Mouse (Mus musculus) hindbrain, embryonic 16.5 days (tissue): ENCODE results near the gene Tfb1m. TPM values are rescaled to one million over a fixed set of nuclear protein-coding genes. Genes with fewer than 3 reads are reported as not detected.

Experiments used
- ATAC-seq: fragments of 200-750 bp; cut with Nextera tagmentation; 2 replicates; pipeline ENCODE4 v1.8.0; 2017; ENCODE audit warnings: moderate TSS enrichment, moderate library complexity
- H3K27ac ChIP-seq: fragments of 300-500 bp; sonication (generic); 2 replicates; pipeline ENCODE4 v1.5.1; 2014; ENCODE audit warnings: low read depth, mild to moderate bottlenecking, control low read depth, low read length, moderate library complexity
- H3K27me3 ChIP-seq: fragments of 300-500 bp; sonication (generic); replicated peaks from 2 replicates; pipeline ENCODE4 v1.6.1; 2014; ENCODE audit warnings: low read length; ENCODE audit not compliant: control insufficient read depth, insufficient read depth
- H3K36me3 ChIP-seq: fragments of 300-500 bp; sonication (generic); 2 replicates; pipeline ENCODE4 v1.6.1; 2014; ENCODE audit warnings: mild to moderate bottlenecking, low read length, moderate library complexity, mixed read lengths; ENCODE audit not compliant: control insufficient read depth, insufficient read depth
- H3K4me1 ChIP-seq: fragments of 300-500 bp; sonication (generic); 2 replicates; pipeline ENCODE4 v1.6.1; 2014; ENCODE audit warnings: low read depth, low read length; ENCODE audit not compliant: control insufficient read depth, insufficient read depth
- H3K4me2 ChIP-seq: fragments of 300-500 bp; sonication (generic); 2 replicates; pipeline ENCODE4 v1.6.1; 2014; ENCODE audit warnings: mild to moderate bottlenecking, low read length, control low read depth, moderate library complexity
- H3K4me3 ChIP-seq: fragments of 300-500 bp; sonication (generic); 2 replicates; pipeline ENCODE4 v1.5.1; 2014; ENCODE audit warnings: mild to moderate bottlenecking, low read length, control low read depth, moderate library complexity
- H3K9ac ChIP-seq: fragments of 300-500 bp; sonication (generic); 2 replicates; pipeline ENCODE4 v1.6.1; 2014; ENCODE audit warnings: low read depth, mild to moderate bottlenecking, control low read depth, low read length, moderate library complexity
- H3K9me3 ChIP-seq: fragments of 300-500 bp; sonication (generic); 2 replicates; pipeline ENCODE4 v1.6.1; 2014; ENCODE audit warnings: mild to moderate bottlenecking, low read length, moderate library complexity; ENCODE audit not compliant: control insufficient read depth
- WGBS: fragments of 180-500 bp; shearing (Covaris S2); extraction: QIAGEN DNeasy Blood & Tissue Kit; methylation state at CpG from one replicate; pipeline ENCODE4 v1.1.7; 2014; 5-methylcytosine and 5-hydroxymethylcytosine counted together
- polyA plus RNA-seq: library from polyadenylated mRNA; unstranded; fragments of >200 nt; fragmentation: Nextera tagmentation; extraction: Ambion mirVana; gene quantifications from 2 replicates; pipeline ENCODE4 v1.2.1, GENCODE M21; 2015

The Tfb1m gene
- polyA plus RNA-seq, 1 experiment from 2014 or later: 13.3 TPM

GRCm38 (mm10) chr17:3556251-3556650 is 1.3 kb downstream of the Tfb1m start:
- no peak for ATAC-seq
- WGBS: 77% methylated on average over 1 of the region's 1 CpGs
- Histone ChIP-seq H3K9me3 (no peaks in the 10 kb centered on the region), H3K4me2 (no peak overlapping the region), H3K4me3 (no peak overlapping the region), H3K36me3 (peaks cover 2% of the 10 kb centered on the region; the same call in 1 of the 2 replicates), H3K9ac (no peak overlapping the region), H3K4me1 (peaks cover 4% of the 10 kb centered on the region), H3K27me3 (no peaks in the 10 kb centered on the region), H3K27ac (no peak overlapping the region)

- no peak overlapping the region for H3K4me3 ChIP-seq
- WGBS: 57% methylated on average over 7 of the region's 7 CpGs
Observed at GRCm38 (mm10) chr17:3547725-3548124, 9.9 kb downstream of the Tfb1m start.

GRCm38 (mm10) chr17:3541033-3541432 is 16.5 kb downstream of the Tfb1m start:
- no peak overlapping the region for H3K4me2 ChIP-seq
- H3K4me1 ChIP-seq: no peaks in the 10 kb centered on the region
- H3K4me3 ChIP-seq: no peak overlapping the region
- no peak overlapping the region for H3K9ac ChIP-seq
- H3K27ac ChIP-seq: no peak overlapping the region
- WGBS: 84% methylated on average over 5 of the region's 5 CpGs
- no peaks in the 10 kb centered on the region for H3K27me3 ChIP-seq
- 0 out of 2 replicates have a peak, but pooled peaks cover 2% of the 10 kb centered on the region for H3K36me3 ChIP-seq
- no peaks in the 10 kb centered on the region for H3K9me3 ChIP-seq
- ATAC-seq: no peak

More at GRCm38 (mm10) chr17:3547725-3548124, 9.9 kb downstream of the Tfb1m start:
- Histone ChIP-seq H3K9ac (no peak overlapping the region), H3K4me1 (no peaks in the 10 kb centered on the region), H3K4me2 (no peak overlapping the region), H3K27ac (no peak overlapping the region), H3K36me3 (0 out of 2 replicates have a peak, but pooled peaks cover 2% of the 10 kb centered on the region), H3K27me3 (no peaks in the 10 kb centered on the region), H3K9me3 (no peaks in the 10 kb centered on the region)
- ATAC-seq: no peak

- 0 out of 2 replicates have a peak, but pooled peaks cover 2% of the 10 kb centered on the region for H3K36me3 ChIP-seq
- no peak overlapping the region for H3K27ac ChIP-seq
- no peaks in the 10 kb centered on the region for H3K27me3 ChIP-seq
- H3K4me3 ChIP-seq: no peak overlapping the region
- WGBS: 93% methylated on average over 2 of the region's 2 CpGs
- H3K4me2 ChIP-seq: no peak overlapping the region
- no peaks in the 10 kb centered on the region for H3K4me1 ChIP-seq
- H3K9ac ChIP-seq: no peak overlapping the region
- H3K9me3 ChIP-seq: no peaks in the 10 kb centered on the region
- ATAC-seq: no peak
Observed at GRCm38 (mm10) chr17:3540304-3540703, 17.3 kb downstream of the Tfb1m start.

- 14% methylated on average over 1 of the region's 1 CpGs for WGBS
- no peak overlapping the region for H3K4me2 ChIP-seq
Observed at GRCm38 (mm10) chr17:3533425-3533824, 24.2 kb downstream of the Tfb1m start.

GRCm38 (mm10) chr17:3532254-3532653 is 25.3 kb downstream of the Tfb1m start, which contains the start of gene Cldn20:
Gene Cldn20 (plus strand): TSS chr17:3532554.
- WGBS: 85% methylated on average over 4 of the region's 4 CpGs
- H3K36me3 ChIP-seq: no peaks in the 10 kb centered on the region
- H3K4me1 ChIP-seq: no peaks in the 10 kb centered on the region
- no peak within 1 kb of the TSS for H3K27ac ChIP-seq
- no peaks in the 10 kb centered on the region for H3K9me3 ChIP-seq
- no peak within 1 kb of the TSS for H3K4me3 ChIP-seq
- no peak within 1 kb of the TSS for H3K9ac ChIP-seq
- no peaks in the 10 kb centered on the region for H3K27me3 ChIP-seq
- no peak within 1 kb of the TSS for H3K4me2 ChIP-seq
- ATAC-seq: no peak

More at GRCm38 (mm10) chr17:3533425-3533824, 24.2 kb downstream of the Tfb1m start:
- Histone ChIP-seq H3K9me3 (no peaks in the 10 kb centered on the region), H3K36me3 (no peaks in the 10 kb centered on the region), H3K27ac (no peak overlapping the region), H3K27me3 (no peaks in the 10 kb centered on the region), H3K4me1 (no peaks in the 10 kb centered on the region), H3K9ac (no peak overlapping the region), H3K4me3 (no peak overlapping the region)
- ATAC-seq: no peak

GRCm38 (mm10) chr17:3531641-3532040 is 25.9 kb downstream of the Tfb1m start:
- H3K36me3 ChIP-seq: no peaks in the 10 kb centered on the region
- no peak overlapping the region for H3K4me2 ChIP-seq
- ATAC-seq: no peak
- no peaks in the 10 kb centered on the region for H3K9me3 ChIP-seq
- 73% methylated on average over 1 of the region's 1 CpGs for WGBS
- no peaks in the 10 kb centered on the region for H3K27me3 ChIP-seq
- H3K27ac ChIP-seq: no peak overlapping the region
- H3K4me3 ChIP-seq: no peak overlapping the region
- H3K4me1 ChIP-seq: no peaks in the 10 kb centered on the region
- no peak overlapping the region for H3K9ac ChIP-seq

- WGBS: 73% methylated on average over 7 of the region's 7 CpGs
Observed at GRCm38 (mm10) chr17:3530549-3530948, 27.0 kb downstream of the Tfb1m start.

GRCm38 (mm10) chr17:3529523-3529922 is 28.1 kb downstream of the Tfb1m start:
- Histone ChIP-seq H3K9ac (no peak overlapping the region), H3K9me3 (no peaks in the 10 kb centered on the region), H3K4me1 (no peaks in the 10 kb centered on the region), H3K27me3 (no peaks in the 10 kb centered on the region), H3K36me3 (no peaks in the 10 kb centered on the region), H3K27ac (no peak overlapping the region), H3K4me2 (no peak overlapping the region), H3K4me3 (no peak overlapping the region)
- 73% methylated on average over 3 of the region's 3 CpGs for WGBS
- no peak for ATAC-seq

More at GRCm38 (mm10) chr17:3530549-3530948, 27.0 kb downstream of the Tfb1m start:
- Histone ChIP-seq H3K4me3 (no peak overlapping the region), H3K9ac (no peak overlapping the region), H3K4me1 (no peaks in the 10 kb centered on the region), H3K9me3 (no peaks in the 10 kb centered on the region), H3K4me2 (no peak overlapping the region), H3K36me3 (no peaks in the 10 kb centered on the region), H3K27me3 (no peaks in the 10 kb centered on the region), H3K27ac (no peak overlapping the region)
- ATAC-seq: no peak
